Mouse (Mus musculus) kidney, embryonic 14.5 days (tissue): ENCODE measurements at regions not wholly inside any gene's neighbourhood (a gene's known extent, or its start where the extent isn't known, plus 50 kb on each side); places are given as distances from the start of the nearest gene placed in this dataset.
A peak's percentile ranks its signal among the peaks of the same experiment; 100 is the strongest.

Experiments
- ATAC-seq: fragments of 200-750 bp; cut with Nextera tagmentation; 2 replicates; pipeline ENCODE4 v1.8.0; 2017; ENCODE audit warnings: moderate number of reproducible peaks, mild to moderate bottlenecking, moderate TSS enrichment, moderate library complexity; ENCODE audit not compliant: low FRiP score, low TSS enrichment
- H3K27ac ChIP-seq: fragments of 300-500 bp; sonication (generic); 2 replicates; pipeline ENCODE4 v1.5.1; 2014; ENCODE audit warnings: low read depth, mild to moderate bottlenecking, low read length, moderate library complexity, mixed read lengths
- H3K27me3 ChIP-seq: fragments of 300-500 bp; sonication (generic); 2 replicates; pipeline ENCODE4 v1.6.1; 2014; ENCODE audit warnings: mild to moderate bottlenecking, low read length; ENCODE audit not compliant: control insufficient read depth, insufficient read depth
- H3K36me3 ChIP-seq: fragments of 300-500 bp; sonication (generic); 2 replicates; pipeline ENCODE4 v1.6.1; 2014; ENCODE audit warnings: low read length, mixed read lengths; ENCODE audit not compliant: control insufficient read depth, insufficient read depth
- H3K4me1 ChIP-seq: fragments of 300-500 bp; sonication (generic); 2 replicates; pipeline ENCODE4 v1.6.1; 2014; ENCODE audit warnings: low read length, mixed read lengths; ENCODE audit not compliant: control insufficient read depth, insufficient read depth
- H3K4me2 ChIP-seq: fragments of 300-500 bp; sonication (generic); replicated peaks from 2 replicates; pipeline ENCODE4 v1.6.1; 2014; ENCODE audit warnings: low read depth, mild to moderate bottlenecking, low read length
- H3K4me3 ChIP-seq: fragments of 300-500 bp; sonication (generic); 2 replicates; pipeline ENCODE4 v1.5.1; 2014; ENCODE audit warnings: mild to moderate bottlenecking, low read length
- H3K9ac ChIP-seq: fragments of 300-500 bp; sonication (generic); 2 replicates; pipeline ENCODE4 v1.6.1; 2014; ENCODE audit warnings: low read depth, mild to moderate bottlenecking, low read length, moderate library complexity
- H3K9me3 ChIP-seq: fragments of 300-500 bp; sonication (generic); 2 replicates; pipeline ENCODE4 v1.6.1; 2016; ENCODE audit warnings: low read length; ENCODE audit not compliant: control insufficient read depth
- WGBS: fragments of 180-500 bp; shearing (Covaris S2); extraction: QIAGEN DNeasy Blood & Tissue Kit; methylation state at CpG from one replicate; pipeline ENCODE4 v1.1.7; 2014; 5-methylcytosine and 5-hydroxymethylcytosine counted together

DNA sequence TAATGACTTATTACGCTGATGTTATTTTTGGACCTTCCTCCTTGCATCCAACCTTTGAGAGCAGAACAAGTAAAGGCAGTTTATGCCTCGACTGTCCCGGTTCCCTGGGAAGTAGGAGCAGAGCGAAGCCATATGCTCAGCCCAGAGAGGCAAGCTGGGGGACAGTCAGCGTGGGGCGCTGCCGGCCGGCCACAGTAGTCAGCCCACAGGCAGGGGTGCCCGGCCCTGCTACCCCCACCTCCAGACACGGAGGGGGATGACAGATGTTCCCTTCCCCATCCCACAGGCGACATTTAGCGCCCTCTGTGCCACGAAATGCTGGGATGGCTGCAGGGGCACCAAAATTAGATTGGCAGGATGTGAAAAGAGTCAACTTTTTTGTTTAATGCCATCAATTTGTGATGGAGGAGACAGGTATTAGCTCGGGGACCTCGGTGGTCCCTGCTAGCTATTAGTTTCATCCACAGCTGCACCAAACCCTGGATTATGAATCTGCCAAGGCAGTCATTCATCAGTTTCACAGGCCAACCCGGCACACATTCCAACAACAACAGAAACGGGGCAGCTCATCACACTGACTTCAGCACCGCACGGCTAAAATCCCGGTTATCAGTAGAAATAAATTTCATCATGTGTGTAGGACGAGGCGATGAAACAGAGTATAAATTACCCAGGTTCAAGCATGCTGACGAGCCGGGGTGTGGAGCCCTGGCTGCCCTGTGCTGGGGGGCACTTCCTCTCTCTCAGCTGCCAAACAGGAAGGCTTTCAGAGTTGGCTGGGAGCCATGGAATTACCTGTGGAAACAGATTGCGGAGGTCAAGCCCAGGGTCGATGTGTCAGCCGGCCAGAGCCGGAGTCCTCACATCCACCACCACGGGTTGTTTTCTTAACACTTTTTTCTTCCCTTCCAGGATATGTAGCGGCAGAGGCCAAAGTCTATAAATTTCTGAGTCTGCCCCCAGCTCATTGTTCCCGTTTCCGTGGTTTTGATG is 392.3 kb upstream of the Mgmt start:
- no peaks in the 10 kb centered on the region for H3K36me3 ChIP-seq
- H3K4me3 ChIP-seq, result no peak overlapping the region
- peak overlapping the region; percentile 35 for H3K4me2 ChIP-seq
- H3K9me3 ChIP-seq, result no peaks in the 10 kb centered on the region
- ATAC-seq, result peak; percentile 88
- peaks cover 6% of the 10 kb centered on the region; the same call in 1 of the 2 replicates for H3K27me3 ChIP-seq
- peak overlapping the region; percentile 37 for H3K27ac ChIP-seq
- peaks cover 12% of the 10 kb centered on the region for H3K4me1 ChIP-seq
- WGBS, result 21% methylated on average over 32 of the region's 32 CpGs
- no peak overlapping the region for H3K9ac ChIP-seq

DNA sequence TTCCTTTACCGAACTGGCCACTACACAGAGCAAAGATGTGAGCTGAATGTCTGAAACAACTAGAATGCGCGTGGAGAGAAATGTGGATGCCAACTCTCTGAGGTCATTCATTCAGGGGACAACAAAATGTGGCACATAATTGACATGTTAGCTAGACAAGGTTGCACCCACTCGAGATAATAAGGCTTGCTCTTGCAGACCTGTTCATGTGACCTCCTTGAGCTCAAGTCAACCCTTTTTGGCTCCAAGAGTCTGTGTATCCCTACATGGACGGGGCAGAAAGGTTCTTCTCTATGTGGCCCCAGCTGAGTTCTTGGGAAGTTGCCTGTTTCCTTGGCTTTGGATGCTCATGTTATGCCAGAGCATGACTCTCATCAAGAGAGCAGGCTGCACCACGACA is 383.0 kb upstream of the Mgmt start:
- Histone ChIP-seq H3K4me3 (no peak overlapping the region), H3K27ac (no peak overlapping the region), H3K9ac (no peak overlapping the region), H3K27me3 (no peaks in the 10 kb centered on the region), H3K36me3 (no peaks in the 10 kb centered on the region), H3K4me2 (no peak overlapping the region), H3K9me3 (no peaks in the 10 kb centered on the region), H3K4me1 (no peaks in the 10 kb centered on the region)
- no peak for ATAC-seq
- WGBS, result 85% methylated on average over 6 of the region's 6 CpGs

DNA sequence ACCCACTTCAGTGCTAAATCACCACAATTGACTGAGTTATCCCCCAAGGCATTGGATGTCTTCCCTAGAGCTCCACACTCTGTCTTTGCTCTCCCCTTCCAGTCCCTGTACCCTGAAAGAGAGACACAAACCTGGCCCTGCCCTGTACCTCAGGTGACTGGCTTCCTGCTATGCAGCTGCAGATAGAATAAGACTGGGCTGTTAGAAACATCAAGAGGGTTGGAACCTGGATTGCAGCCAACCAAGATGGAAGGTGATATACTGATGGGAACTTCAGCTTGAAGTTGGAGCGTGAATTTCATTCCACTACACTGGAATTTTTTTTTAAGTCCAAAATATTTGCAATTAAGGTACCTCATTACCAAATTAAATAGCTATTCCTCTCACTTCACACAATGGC is 379.0 kb upstream of the Mgmt start:
- WGBS, result 72% methylated on average over 1 of the region's 1 CpGs
- H3K9me3 ChIP-seq, result no peaks in the 10 kb centered on the region
- H3K4me1 ChIP-seq, result no peaks in the 10 kb centered on the region
- no peak for ATAC-seq
- H3K27ac ChIP-seq, result no peak overlapping the region
- no peak overlapping the region for H3K4me2 ChIP-seq
- no peak overlapping the region for H3K9ac ChIP-seq
- no peak overlapping the region for H3K4me3 ChIP-seq
- H3K27me3 ChIP-seq, result no peaks in the 10 kb centered on the region
- no peaks in the 10 kb centered on the region for H3K36me3 ChIP-seq

DNA sequence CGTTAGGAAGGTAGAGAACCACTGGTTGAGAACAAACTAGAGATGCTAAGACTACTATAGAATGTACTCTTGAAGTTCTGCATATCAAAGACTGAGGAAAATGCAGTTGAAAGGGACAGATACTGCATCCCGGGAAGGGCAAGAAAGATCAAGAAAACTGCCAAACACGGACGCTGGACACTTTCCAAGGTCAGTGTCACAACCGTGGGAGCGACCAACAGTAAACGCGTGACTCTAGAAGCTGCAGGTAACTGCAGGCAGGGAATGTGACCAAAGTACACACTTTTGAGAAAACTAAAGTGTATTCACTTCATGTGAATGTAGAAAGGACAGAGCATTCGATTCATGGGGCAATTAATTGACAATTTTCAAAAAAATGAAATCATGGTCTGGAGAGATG is 368.6 kb upstream of the Mgmt start:
- H3K4me3 ChIP-seq, result no peak overlapping the region
- no peaks in the 10 kb centered on the region for H3K9me3 ChIP-seq
- H3K9ac ChIP-seq, result no peak overlapping the region
- ATAC-seq, result no peak
- H3K27ac ChIP-seq, result no peak overlapping the region
- H3K4me2 ChIP-seq, result no peak overlapping the region
- H3K36me3 ChIP-seq, result no peaks in the 10 kb centered on the region
- WGBS, result 72% methylated on average over 9 of the region's 9 CpGs
- H3K27me3 ChIP-seq, result no peaks in the 10 kb centered on the region
- no peaks in the 10 kb centered on the region for H3K4me1 ChIP-seq

DNA sequence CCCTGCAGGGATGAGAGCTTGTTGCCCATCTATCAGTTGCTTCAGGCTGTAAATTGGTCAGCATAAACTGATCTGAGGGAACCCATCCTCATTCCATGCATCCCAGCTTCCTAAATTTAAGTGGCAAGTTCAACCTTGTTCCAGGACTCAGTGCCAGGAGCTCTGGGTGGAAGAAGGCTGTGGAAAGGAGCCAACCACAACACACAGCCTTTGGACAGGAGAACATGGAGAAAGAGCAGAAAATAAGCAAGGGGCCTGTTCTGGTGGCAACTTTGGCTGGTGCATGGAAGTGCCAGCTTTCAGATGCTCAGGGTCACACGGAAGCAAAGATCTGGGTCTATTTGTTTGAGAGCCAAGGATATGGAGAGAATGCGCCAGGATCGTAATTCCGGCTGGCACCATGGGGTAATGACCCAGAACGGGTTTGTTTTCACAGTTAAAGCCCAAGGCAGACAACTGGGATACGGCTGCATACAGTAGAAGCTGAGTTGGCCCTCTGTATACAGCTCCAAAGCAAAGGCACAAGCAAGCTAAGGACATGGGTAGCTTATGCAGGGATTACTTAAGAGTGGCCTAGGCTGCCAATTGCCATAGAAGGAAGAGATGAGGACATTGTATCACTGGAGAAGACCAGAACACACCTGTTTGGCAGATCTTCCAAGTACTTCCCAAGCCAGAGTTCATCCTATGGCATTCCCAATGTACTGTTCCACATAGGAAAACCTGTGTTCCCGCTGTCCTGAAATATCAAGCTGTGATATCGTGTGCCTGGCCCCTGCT is 364.2 kb upstream of the Mgmt start:
- Histone ChIP-seq H3K36me3 (no peaks in the 10 kb centered on the region), H3K4me2 (no peak overlapping the region), H3K27ac (no peak overlapping the region), H3K27me3 (no peaks in the 10 kb centered on the region), H3K4me3 (no peak overlapping the region), H3K4me1 (no peaks in the 10 kb centered on the region), H3K9ac (no peak overlapping the region), H3K9me3 (no peaks in the 10 kb centered on the region)
- no peak for ATAC-seq
- 55% methylated on average over 8 of the region's 8 CpGs for WGBS

DNA sequence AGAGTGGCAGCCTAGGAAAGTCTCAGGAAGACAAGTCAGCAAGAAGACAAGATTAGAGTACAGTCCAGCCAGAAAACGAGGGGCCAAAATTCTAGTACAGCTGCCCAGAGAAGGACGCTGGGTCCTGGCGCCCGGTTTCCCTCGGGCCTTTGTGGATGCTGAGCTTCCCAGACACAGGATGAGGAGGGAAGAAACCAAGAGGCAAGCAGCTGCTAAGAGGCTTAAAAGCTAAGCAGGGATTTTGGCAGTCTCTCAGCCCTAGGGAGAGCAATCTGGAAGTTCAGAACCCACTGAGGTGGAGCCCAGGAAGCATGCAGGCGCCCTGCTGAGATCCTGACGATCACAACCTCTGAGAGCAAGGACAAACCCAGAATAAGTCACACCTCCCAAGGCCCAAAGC is 363.1 kb upstream of the Mgmt start:
- no peaks in the 10 kb centered on the region for H3K9me3 ChIP-seq
- no peak overlapping the region for H3K27ac ChIP-seq
- H3K9ac ChIP-seq, result no peak overlapping the region
- H3K4me1 ChIP-seq, result no peaks in the 10 kb centered on the region
- no peak overlapping the region for H3K4me2 ChIP-seq
- no peak for ATAC-seq
- H3K4me3 ChIP-seq, result no peak overlapping the region
- no peaks in the 10 kb centered on the region for H3K27me3 ChIP-seq
- 76% methylated on average over 7 of the region's 7 CpGs for WGBS
- H3K36me3 ChIP-seq, result no peaks in the 10 kb centered on the region

DNA sequence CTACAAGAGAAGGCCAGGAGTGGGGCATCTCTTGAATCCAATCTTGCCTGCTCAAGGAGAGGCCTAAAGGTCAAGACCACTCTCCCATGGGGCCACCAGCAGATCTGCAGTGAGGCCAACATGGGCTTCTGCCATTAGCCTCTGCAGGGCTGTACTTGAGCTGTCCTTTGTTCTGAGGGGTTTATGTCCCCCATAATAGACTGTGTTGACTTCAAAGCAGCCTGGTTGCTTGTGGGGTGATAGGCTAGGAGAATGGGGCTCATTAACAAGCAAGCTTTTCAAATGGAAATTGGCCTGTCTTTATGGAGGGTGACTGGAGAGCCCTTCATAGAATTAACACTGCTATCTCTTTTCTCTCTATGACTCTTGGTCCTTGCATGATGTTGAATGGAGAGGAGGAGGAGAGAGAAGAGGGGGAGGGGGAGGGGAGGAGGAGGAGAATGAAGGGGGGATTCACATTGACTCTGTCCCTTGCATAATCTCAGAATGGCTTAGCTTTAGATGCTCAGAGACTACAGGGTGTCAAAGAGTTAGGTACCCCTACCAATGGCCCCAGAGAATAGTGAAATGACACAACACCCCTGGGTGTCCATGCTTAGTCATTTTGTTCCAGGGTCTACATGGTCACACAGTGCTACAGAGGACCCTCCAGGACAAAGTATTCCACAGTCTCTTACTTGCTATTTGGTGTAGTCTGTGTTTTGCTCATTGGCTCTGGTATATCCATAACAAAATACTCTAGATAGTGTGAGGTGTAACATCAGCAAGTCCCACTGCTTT is 352.3 kb upstream of the Mgmt start:
- no peak for ATAC-seq
- no peaks in the 10 kb centered on the region for H3K9me3 ChIP-seq
- H3K27ac ChIP-seq, result no peak overlapping the region
- H3K27me3 ChIP-seq, result no peaks in the 10 kb centered on the region
- H3K4me3 ChIP-seq, result no peak overlapping the region
- H3K4me2 ChIP-seq, result no peak overlapping the region
- no peaks in the 10 kb centered on the region for H3K4me1 ChIP-seq
- H3K9ac ChIP-seq, result no peak overlapping the region
- H3K36me3 ChIP-seq, result no peaks in the 10 kb centered on the region

DNA sequence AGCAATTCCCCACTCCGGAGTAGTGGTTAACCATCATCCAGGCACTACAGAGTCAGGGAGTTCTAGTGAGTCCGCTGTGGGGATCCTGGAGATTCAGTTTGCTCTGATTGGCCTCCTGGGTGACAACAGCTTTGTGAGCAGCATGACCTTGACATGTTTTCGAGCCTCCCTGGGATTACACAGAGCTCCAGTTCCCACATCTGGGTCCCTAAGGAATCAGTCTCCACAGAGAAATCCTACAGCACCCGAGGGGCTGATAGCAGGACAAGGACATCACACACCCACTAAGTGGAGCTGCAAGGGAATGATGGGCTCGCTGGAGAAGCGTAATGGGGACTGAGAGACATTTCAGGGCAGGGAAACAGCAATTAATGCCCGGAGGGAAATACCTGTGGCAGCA is 351.5 kb upstream of the Mgmt start:
- Histone ChIP-seq H3K4me3 (no peak overlapping the region), H3K4me1 (no peaks in the 10 kb centered on the region), H3K36me3 (no peaks in the 10 kb centered on the region), H3K27me3 (no peaks in the 10 kb centered on the region), H3K9me3 (no peaks in the 10 kb centered on the region), H3K9ac (no peak overlapping the region), H3K27ac (no peak overlapping the region), H3K4me2 (no peak overlapping the region)
- WGBS, result 71% methylated on average over 7 of the region's 7 CpGs
- no peak for ATAC-seq
